Mouse (Mus musculus) liver, embryonic 11.5 days (tissue): ENCODE measurements around the gene Cntnap3. TPM values are rescaled to one million over a fixed set of nuclear protein-coding genes. Genes with fewer than 3 reads are reported as not detected.

Experiments
- polyA plus RNA-seq: library from polyadenylated mRNA; unstranded; fragments of >200 nt; fragmentation: Nextera tagmentation; extraction: Ambion mirVana; gene quantifications from 2 replicates; pipeline ENCODE4 v1.2.1, GENCODE M21; 2014

Cntnap3 gene
- polyA plus RNA-seq, 1 experiment from 2014 or later = 0.07 TPM

Other genes with a start within 250 kb of the Cntnap3 start
- gene Spata31, start 13.5 kb upstream of the Cntnap3 start, polyA plus RNA-seq = not detected in 2 replicates
- not detected in 2 replicates for gene Spata31d1c, start 129.1 kb upstream of the Cntnap3 start, polyA plus RNA-seq
- gene Prss47, start 148.8 kb upstream of the Cntnap3 start, polyA plus RNA-seq = not detected in 2 replicates
- gene Mfsd14b, start 209.0 kb upstream of the Cntnap3 start, polyA plus RNA-seq = 68.1 and 78.1 TPM in 2 replicates
- gene Olfr465-ps1, start 234.1 kb upstream of the Cntnap3 start, polyA plus RNA-seq = not detected in 2 replicates
- gene Olfr466, start 246.3 kb upstream of the Cntnap3 start, polyA plus RNA-seq = not detected in 2 replicates